Mouse (Mus musculus) thymus, adult 2 months (tissue): ENCODE measurements around the gene Pyroxd2.

Source experiments
- CTCF ChIP-seq: fragments of 200-500 bp; IDR thresholded peaks from 2 replicates; pipeline ENCODE4 v1.5.1; 2012; ENCODE audit warnings: mild to moderate bottlenecking, control low read depth, low read length, moderate library complexity, borderline replicate concordance; ENCODE audit not compliant: control insufficient read depth, poor library complexity, insufficient read depth; ENCODE audit errors: extremely low read depth
- POLR2A ChIP-seq: fragments of 200-500 bp; IDR thresholded peaks from 2 replicates; pipeline ENCODE4 v1.6.1; 2012; ENCODE audit warnings: mild to moderate bottlenecking, low read length, control low read depth, moderate library complexity; ENCODE audit not compliant: control insufficient read depth, poor library complexity, insufficient read depth; ENCODE audit errors: extremely low read depth

DNA sequence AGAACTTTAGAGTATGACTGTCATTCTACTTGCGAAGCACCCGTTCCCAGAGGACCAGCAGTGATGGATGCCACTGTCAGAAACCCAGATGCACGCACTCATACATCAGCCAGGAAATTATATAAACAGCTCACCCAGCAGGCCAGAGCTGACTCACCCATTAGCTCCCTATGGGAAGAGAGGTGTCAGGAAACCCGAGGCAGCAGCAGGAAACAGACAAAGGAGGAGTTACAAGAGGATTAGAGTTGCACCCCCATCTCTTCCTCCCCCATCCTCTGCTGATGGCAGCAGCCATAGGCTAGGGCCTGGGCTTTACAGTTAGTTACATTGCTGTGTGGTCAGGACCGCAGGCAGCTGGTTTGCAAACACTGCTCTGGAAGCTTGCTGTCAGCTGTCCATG is 35.7 kb upstream of the Pyroxd2 start:
- TF ChIP-seq CTCF (no peak), POLR2A (no peak)
